Mouse (Mus musculus): ENCODE data around the gene Cic. TPM values are rescaled to one million over a fixed set of nuclear protein-coding genes. Genes with fewer than 3 reads are reported as not detected.

Gene Cic
- polyA plus RNA-seq, 1 experiment, result 270 TPM

DNA sequence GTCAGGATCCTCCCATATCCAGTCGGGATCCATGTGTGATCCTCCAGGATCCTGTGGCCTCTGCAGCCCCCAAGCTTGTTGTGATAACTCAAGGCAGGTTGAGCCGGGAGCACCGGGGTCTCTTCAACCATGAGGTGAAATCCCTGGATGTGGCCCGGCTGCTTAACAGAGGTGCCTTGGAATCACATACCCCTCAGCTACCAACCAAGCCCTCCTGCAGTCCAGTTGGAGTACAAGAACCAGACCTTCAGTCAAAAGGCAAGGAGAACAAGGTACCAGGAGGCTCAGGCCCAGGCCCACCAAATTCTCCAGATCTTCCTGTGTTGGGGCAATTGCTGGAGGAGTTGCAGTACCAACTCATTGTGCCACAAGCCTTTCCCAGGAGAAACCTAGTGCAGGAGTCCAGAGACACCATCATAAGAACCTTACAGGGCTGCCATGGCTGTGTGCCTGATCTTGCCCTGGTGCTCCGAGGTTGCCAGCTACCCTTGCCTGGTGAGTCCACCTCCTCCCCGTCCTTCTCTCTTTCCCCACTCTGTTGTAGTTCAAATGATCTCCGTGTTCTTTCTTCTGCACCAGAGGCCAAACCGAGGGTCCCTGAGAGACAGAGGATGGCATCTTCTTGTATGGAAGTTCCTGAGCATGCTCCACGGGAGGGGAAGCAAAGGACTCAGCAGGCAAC lies 35.6 kb downstream of the Cic start:
- no peak for DNase-seq
- Histone ChIP-seq H3K36me3 (ENCODE audit: control insufficient read depth, insufficient read depth, low read length) (no peaks in the 10 kb centered on the region), H3K27ac (ENCODE audit: control insufficient read depth, insufficient read depth, low read length) (no peak overlapping the region), H3K27me3 (ENCODE audit: control insufficient read depth, insufficient read depth, low read length) (peaks cover 7% of the 10 kb centered on the region), H3K4me3 (ENCODE audit: control insufficient read depth, insufficient read depth, low read length) (no peak overlapping the region), H3K4me1 (replicated peaks; ENCODE audit: control insufficient read depth, insufficient read depth, low read length) (peaks cover 9% of the 10 kb centered on the region)
- TF ChIP-seq POLR2A (IDR thresholded peaks at IDR 0.05; ENCODE audit: control insufficient read depth, extremely low read depth, insufficient read depth, low read length, poor library complexity), result no peak
- no peak for TF ChIP-seq CTCF (IDR thresholded peaks at IDR 0.05; ENCODE audit: borderline replicate concordance, control insufficient read depth, extremely low read depth, insufficient read depth, low read length, poor library complexity)
- WGBS, result 83% methylated on average over 9 of the region's 9 CpGs

DNA sequence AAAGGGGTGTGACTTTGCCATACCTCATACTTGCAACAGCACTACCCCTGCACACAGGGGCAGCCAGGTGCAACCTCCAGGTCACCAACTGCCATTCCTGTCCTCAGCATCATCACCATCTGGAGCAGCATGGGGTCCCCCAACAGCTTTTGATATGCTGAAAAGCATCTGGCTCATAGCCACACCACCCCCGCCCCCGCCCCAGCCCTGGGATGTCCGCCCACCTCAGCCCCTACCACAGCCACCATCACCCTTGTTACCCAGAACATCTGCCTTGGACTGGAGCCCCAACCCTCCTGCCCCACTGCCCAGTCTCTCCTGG lies 36.1 kb downstream of the Cic start:
- WGBS, result 97% methylated on average over 3 of the region's 3 CpGs
- no peak for DNase-seq
- Histone ChIP-seq H3K36me3 (ENCODE audit: control insufficient read depth, insufficient read depth, low read length) (no peaks in the 10 kb centered on the region), H3K4me1 (replicated peaks; ENCODE audit: control insufficient read depth, insufficient read depth, low read length) (peaks cover 8% of the 10 kb centered on the region), H3K27ac (ENCODE audit: control insufficient read depth, insufficient read depth, low read length) (no peak overlapping the region), H3K27me3 (ENCODE audit: control insufficient read depth, insufficient read depth, low read length) (peaks cover 7% of the 10 kb centered on the region), H3K4me3 (ENCODE audit: control insufficient read depth, insufficient read depth, low read length) (no peak overlapping the region)
- TF ChIP-seq POLR2A (IDR thresholded peaks at IDR 0.05; ENCODE audit: control insufficient read depth, extremely low read depth, insufficient read depth, low read length, poor library complexity), result no peak
- TF ChIP-seq CTCF (IDR thresholded peaks at IDR 0.05; ENCODE audit: borderline replicate concordance, control insufficient read depth, extremely low read depth, insufficient read depth, low read length, poor library complexity), result no peak

DNA sequence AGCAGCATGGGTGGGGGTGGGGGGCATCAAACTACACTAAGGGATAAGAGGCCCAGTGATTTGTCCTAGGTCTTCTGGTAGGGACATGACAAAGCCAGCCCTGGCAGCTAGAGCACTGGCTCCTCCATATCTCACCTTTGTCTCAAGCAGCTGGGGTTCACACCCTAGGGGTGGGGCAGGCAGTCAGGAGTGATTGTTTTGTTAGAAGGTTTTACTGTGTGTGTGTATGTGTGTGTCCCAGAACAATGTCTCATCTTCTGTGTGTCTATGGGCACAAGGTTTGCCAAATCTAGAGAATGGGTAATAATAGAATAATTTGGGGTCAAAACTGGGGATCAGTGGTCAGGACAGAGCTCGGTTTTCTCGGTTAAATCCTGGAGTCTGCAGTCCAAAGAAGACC lies 38.0 kb downstream of the Cic start:
- Histone ChIP-seq H3K27ac (ENCODE audit: control insufficient read depth, insufficient read depth, low read length) (no peak overlapping the region), H3K4me1 (replicated peaks; ENCODE audit: control insufficient read depth, insufficient read depth, low read length) (peaks cover 5% of the 10 kb centered on the region; the same call in 1 of the 2 replicates), H3K27me3 (ENCODE audit: control insufficient read depth, insufficient read depth, low read length) (peaks cover 7% of the 10 kb centered on the region), H3K36me3 (ENCODE audit: control insufficient read depth, insufficient read depth, low read length) (no peaks in the 10 kb centered on the region), H3K4me3 (ENCODE audit: control insufficient read depth, insufficient read depth, low read length) (no peak overlapping the region)
- DNase-seq, result no peak
- WGBS, result 9% methylated on average over 2 of the region's 2 CpGs
- no peak for TF ChIP-seq POLR2A (IDR thresholded peaks at IDR 0.05; ENCODE audit: control insufficient read depth, extremely low read depth, insufficient read depth, low read length, poor library complexity)
- no peak for TF ChIP-seq CTCF (IDR thresholded peaks at IDR 0.05; ENCODE audit: borderline replicate concordance, control insufficient read depth, extremely low read depth, insufficient read depth, low read length, poor library complexity)

DNA sequence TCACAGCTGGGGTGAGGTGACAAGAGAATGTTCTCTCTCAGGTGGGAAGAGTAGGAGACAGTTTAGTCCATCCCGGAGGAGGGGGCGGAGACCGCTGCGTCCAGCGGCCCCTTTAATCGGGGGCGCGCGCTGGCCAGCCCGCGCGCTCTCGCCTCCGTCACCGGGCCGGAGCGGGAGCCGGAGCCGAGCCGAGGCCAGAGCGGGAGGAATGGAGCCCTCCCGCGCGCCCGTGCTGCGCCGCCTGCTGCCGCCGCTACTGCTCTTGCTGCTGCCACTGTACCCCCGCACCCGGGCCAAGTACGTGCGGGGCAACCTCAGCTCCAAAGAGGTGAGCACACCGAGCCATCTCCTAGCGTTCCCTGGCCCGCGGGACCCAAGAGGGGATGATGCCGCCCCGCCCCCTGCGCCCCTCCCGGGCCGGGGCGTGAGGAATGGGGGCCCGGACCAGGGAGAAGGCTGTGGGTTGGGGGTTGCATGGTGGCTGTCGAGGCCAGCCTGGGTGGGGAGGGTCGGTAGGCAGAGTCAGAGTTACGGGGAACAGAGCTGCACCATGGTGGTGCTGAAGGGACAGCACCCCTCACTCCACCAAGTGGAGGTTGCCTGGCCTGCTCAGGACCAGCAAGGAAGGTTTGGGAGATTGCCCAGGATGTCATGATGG lies 38.6 kb downstream of the Cic start, which contains the start of gene Tmem145:
Gene Tmem145 (plus strand): TSS at position 151 of the 658 bp plus-strand sequence.
- no peaks in the 10 kb centered on the region for H3K36me3 ChIP-seq (ENCODE audit: control insufficient read depth, insufficient read depth, low read length)
- H3K27ac ChIP-seq (ENCODE audit: control insufficient read depth, insufficient read depth, low read length), result no peak within 1 kb of the TSS
- TF ChIP-seq POLR2A (IDR thresholded peaks at IDR 0.05; ENCODE audit: control insufficient read depth, extremely low read depth, insufficient read depth, low read length, poor library complexity), result no peak
- 0 out of 2 replicates have a peak, but pooled peaks have one; percentile 25 for TF ChIP-seq CTCF (IDR thresholded peaks at IDR 0.05; ENCODE audit: borderline replicate concordance, control insufficient read depth, extremely low read depth, insufficient read depth, low read length, poor library complexity)
- DNase-seq, result peak; percentile 29
- H3K27me3 ChIP-seq (ENCODE audit: control insufficient read depth, insufficient read depth, low read length), result peaks cover 7% of the 10 kb centered on the region
- H3K4me1 ChIP-seq (replicated peaks; ENCODE audit: control insufficient read depth, insufficient read depth, low read length), result peaks cover 5% of the 10 kb centered on the region; the same call in 1 of the 2 replicates
- H3K4me3 ChIP-seq (ENCODE audit: control insufficient read depth, insufficient read depth, low read length), result no peak within 1 kb of the TSS
- WGBS, result 2% methylated on average over 47 of the region's 47 CpGs

DNA sequence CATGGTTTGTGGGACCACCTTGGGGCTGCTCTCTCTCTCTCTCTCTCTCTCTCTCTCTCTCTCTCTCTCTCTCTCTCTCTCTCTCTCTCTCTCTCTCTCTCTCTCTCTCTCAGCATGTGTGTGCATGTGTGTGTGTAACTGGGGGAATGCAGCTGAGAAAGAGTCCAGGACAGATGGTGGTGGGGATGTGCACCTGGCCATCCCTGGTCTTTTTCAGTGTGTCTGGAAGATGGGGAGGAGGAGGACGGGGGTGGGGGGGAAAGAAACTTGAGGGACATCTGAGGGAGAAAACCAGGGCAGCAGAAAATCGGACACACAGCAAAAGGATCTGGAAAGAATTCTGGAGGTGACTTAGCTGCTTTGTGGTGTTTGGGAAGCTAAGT lies 39.1 kb downstream of the Cic start:
- no peaks in the 10 kb centered on the region for H3K36me3 ChIP-seq (ENCODE audit: control insufficient read depth, insufficient read depth, low read length)
- WGBS, result 38% methylated on average over 2 of the region's 2 CpGs
- DNase-seq, result no peak
- peaks cover 5% of the 10 kb centered on the region; the same call in 1 of the 2 replicates for H3K4me1 ChIP-seq (replicated peaks; ENCODE audit: control insufficient read depth, insufficient read depth, low read length)
- no peak overlapping the region for H3K4me3 ChIP-seq (ENCODE audit: control insufficient read depth, insufficient read depth, low read length)
- TF ChIP-seq CTCF (IDR thresholded peaks at IDR 0.05; ENCODE audit: borderline replicate concordance, control insufficient read depth, extremely low read depth, insufficient read depth, low read length, poor library complexity), result no peak
- no peak for TF ChIP-seq POLR2A (IDR thresholded peaks at IDR 0.05; ENCODE audit: control insufficient read depth, extremely low read depth, insufficient read depth, low read length, poor library complexity)
- peaks cover 10% of the 10 kb centered on the region for H3K27me3 ChIP-seq (ENCODE audit: control insufficient read depth, insufficient read depth, low read length)
- H3K27ac ChIP-seq (ENCODE audit: control insufficient read depth, insufficient read depth, low read length), result no peak overlapping the region

DNA sequence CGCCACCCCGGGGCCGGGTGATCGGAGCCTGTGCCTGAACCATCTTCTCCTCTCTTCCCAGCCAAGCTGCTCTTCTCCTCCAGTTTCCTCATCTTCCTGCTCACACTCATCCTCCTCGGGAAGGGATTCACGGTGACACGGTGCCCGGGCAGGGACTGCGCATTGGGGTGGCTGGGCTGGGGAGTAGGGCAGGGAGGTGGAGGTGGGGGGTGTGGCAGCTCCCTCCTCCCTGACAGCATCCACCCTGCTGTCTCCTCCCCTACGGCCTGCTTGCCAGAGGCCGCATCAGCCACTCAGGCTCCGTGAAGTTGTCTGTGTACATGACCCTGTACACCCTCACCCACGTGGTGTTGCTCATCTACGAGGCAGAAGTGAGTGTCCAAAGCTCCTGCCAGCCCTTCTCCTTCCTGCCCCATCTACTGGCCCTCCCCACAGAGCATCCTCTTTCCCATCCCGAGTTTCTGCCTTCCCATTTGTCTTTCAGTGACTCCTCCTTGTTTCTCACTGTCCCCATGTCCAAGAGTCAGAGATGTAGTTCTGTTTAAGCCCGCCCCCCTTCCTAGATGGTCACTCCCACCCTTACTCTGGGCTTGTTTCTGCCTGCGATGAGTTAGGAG lies 41.3 kb downstream of the Cic start:
- TF ChIP-seq POLR2A (IDR thresholded peaks at IDR 0.05; ENCODE audit: control insufficient read depth, extremely low read depth, insufficient read depth, low read length, poor library complexity) (no peak), CTCF (IDR thresholded peaks at IDR 0.05; ENCODE audit: borderline replicate concordance, control insufficient read depth, extremely low read depth, insufficient read depth, low read length, poor library complexity) (no peak)
- 60% methylated on average over 17 of the region's 17 CpGs for WGBS

More for the DNA sequence above, 41.3 kb downstream of the Cic start:
- Histone ChIP-seq H3K4me3 (ENCODE audit: control insufficient read depth, insufficient read depth, low read length) (no peak overlapping the region), H3K27me3 (ENCODE audit: control insufficient read depth, insufficient read depth, low read length) (peaks cover 15% of the 10 kb centered on the region), H3K4me1 (replicated peaks; ENCODE audit: control insufficient read depth, insufficient read depth, low read length) (peaks cover 5% of the 10 kb centered on the region; the same call in 1 of the 2 replicates), H3K27ac (ENCODE audit: control insufficient read depth, insufficient read depth, low read length) (no peak overlapping the region), H3K36me3 (ENCODE audit: control insufficient read depth, insufficient read depth, low read length) (no peaks in the 10 kb centered on the region)
- DNase-seq, result no peak

Measured in thymus, adult 2 months (tissue).